Mouse (Mus musculus) heart, embryonic 11.5 days (tissue): ENCODE results near the gene Xrn1. TPM values are rescaled to one million over a fixed set of nuclear protein-coding genes. Genes with fewer than 3 reads are reported as not detected.

Source experiments
- ATAC-seq: fragments of 200-750 bp; cut with Nextera tagmentation; replicated peaks from 2 replicates; pipeline ENCODE4 v1.8.0; 2017; ENCODE audit warnings: moderate library complexity; ENCODE audit not compliant: insufficient number of reproducible peaks, low FRiP score, low TSS enrichment
- H3K27ac ChIP-seq: fragments of 300-500 bp; sonication (generic); 2 replicates; pipeline ENCODE4 v1.5.1; 2014; ENCODE audit warnings: mild to moderate bottlenecking, low read depth, low read length
- H3K27me3 ChIP-seq: fragments of 300-500 bp; sonication (generic); 2 replicates; pipeline ENCODE4 v1.6.1; 2014; ENCODE audit warnings: mild to moderate bottlenecking, low read length, mixed read lengths; ENCODE audit not compliant: control insufficient read depth, insufficient read depth
- H3K36me3 ChIP-seq: fragments of 300-500 bp; sonication (generic); 2 replicates; pipeline ENCODE4 v1.6.1; 2014; ENCODE audit warnings: mild to moderate bottlenecking, low read length, moderate library complexity, mixed read lengths; ENCODE audit not compliant: control insufficient read depth, insufficient read depth
- H3K4me1 ChIP-seq: fragments of 300-500 bp; sonication (generic); 2 replicates; pipeline ENCODE4 v1.6.1; 2014; ENCODE audit warnings: low read length; ENCODE audit not compliant: control insufficient read depth, insufficient read depth
- H3K4me2 ChIP-seq: fragments of 300-500 bp; sonication (generic); 2 replicates; pipeline ENCODE4 v1.6.1; 2014; ENCODE audit warnings: mild to moderate bottlenecking, moderate library complexity
- H3K4me3 ChIP-seq: fragments of 300-500 bp; sonication (generic); 2 replicates; pipeline ENCODE4 v1.5.1; 2014; ENCODE audit warnings: low read depth, low read length
- H3K9ac ChIP-seq: fragments of 300-500 bp; sonication (generic); 2 replicates; pipeline ENCODE4 v1.6.1; 2014; ENCODE audit warnings: mild to moderate bottlenecking, low read depth, low read length, moderate library complexity
- H3K9me3 ChIP-seq: fragments of 300-500 bp; sonication (generic); replicated peaks from 2 replicates; pipeline ENCODE4 v1.6.1; 2016; ENCODE audit warnings: low read length; ENCODE audit not compliant: control insufficient read depth
- WGBS: fragments of 180-500 bp; shearing (Covaris S2); extraction: QIAGEN DNeasy Blood & Tissue Kit; methylation state at CpG from one replicate; pipeline ENCODE4 v1.1.7; 2014; ENCODE audit not compliant: insufficient replicate concordance; 5-methylcytosine and 5-hydroxymethylcytosine counted together
- polyA plus RNA-seq: library from polyadenylated mRNA; unstranded; fragments of >200 nt; fragmentation: Nextera tagmentation; extraction: Ambion mirVana; gene quantifications from 2 replicates; pipeline ENCODE4 v1.2.1, GENCODE M21; 2014

Xrn1 gene
- polyA plus RNA-seq, 1 experiment from 2014 or later = 18.5 TPM

DNA sequence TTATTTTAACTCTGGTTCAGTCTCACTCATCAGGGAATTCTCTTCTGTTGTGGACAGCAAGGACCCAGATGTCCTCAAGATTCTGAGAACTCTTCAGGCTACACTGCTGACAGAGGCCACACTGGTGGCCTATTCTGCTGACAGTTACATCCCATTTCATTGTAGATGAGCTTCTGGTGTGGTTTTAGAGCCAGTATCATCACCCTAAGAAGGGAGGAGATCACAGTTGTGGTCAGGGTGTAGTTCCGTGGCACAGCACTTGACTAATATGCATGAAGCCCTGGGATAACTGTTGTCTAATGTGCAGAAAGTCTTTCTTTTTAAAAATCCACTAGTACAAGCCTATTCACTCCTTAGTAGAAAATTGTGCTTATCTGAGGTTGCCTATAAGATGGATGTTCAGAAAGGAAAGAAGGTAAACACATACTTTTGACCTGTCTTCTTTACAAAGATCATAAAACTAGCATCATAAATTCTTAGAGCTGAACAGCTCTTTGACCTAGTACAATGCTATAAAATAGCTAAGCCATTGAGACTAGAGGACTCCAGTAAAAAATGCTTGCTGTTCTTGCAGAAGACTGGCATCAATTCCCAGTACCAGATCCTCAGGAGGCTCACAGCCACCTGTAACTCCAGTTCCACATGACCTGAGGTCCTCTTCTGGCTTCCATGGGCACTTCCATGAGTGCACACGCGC, 5.3 kb downstream of the Xrn1 start:
- no peaks in the 10 kb centered on the region for H3K36me3 ChIP-seq
- H3K9me3 ChIP-seq = no peaks in the 10 kb centered on the region
- H3K9ac ChIP-seq = no peak overlapping the region
- 83% methylated on average over 3 of the region's 3 CpGs for WGBS
- no peak overlapping the region for H3K4me3 ChIP-seq
- H3K27me3 ChIP-seq = no peaks in the 10 kb centered on the region
- no peak overlapping the region for H3K27ac ChIP-seq
- no peak for ATAC-seq
- no peak overlapping the region for H3K4me2 ChIP-seq
- H3K4me1 ChIP-seq = no peaks in the 10 kb centered on the region

DNA sequence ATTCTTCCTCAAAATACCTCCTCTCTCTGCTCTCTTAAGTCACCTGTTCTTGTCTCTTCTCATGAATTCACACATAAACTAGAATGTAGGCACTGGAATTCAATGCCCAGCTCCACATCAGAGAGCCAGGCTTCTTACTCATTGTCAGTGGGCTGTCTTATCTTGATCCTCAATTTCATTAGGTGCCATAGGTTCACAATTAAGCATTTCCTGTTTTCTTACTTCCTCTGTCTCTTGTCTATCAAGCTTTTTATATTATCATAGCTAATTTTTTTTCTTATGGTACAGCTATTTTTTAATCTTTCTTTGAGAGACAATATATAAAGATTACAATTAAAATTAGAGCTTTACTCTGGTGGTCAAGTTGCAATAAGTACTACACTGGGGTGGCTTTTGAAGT, 6.5 kb downstream of the Xrn1 start:
- H3K27me3 ChIP-seq = no peaks in the 10 kb centered on the region
- no peaks in the 10 kb centered on the region for H3K9me3 ChIP-seq
- ATAC-seq = no peak
- H3K36me3 ChIP-seq = no peaks in the 10 kb centered on the region
- H3K4me2 ChIP-seq = no peak overlapping the region
- no peaks in the 10 kb centered on the region for H3K4me1 ChIP-seq
- no peak overlapping the region for H3K4me3 ChIP-seq
- no peak overlapping the region for H3K9ac ChIP-seq
- H3K27ac ChIP-seq = no peak overlapping the region

GRCm38 (mm10) chr9:95964037-95964436, 9.5 kb downstream of the Xrn1 start:
- Histone ChIP-seq H3K27me3 (no peaks in the 10 kb centered on the region), H3K9me3 (no peaks in the 10 kb centered on the region), H3K4me3 (no peak overlapping the region), H3K36me3 (0 out of 2 replicates have a peak, but pooled peaks cover 3% of the 10 kb centered on the region), H3K4me2 (no peak overlapping the region), H3K27ac (no peak overlapping the region), H3K4me1 (no peaks in the 10 kb centered on the region), H3K9ac (no peak overlapping the region)
- no peak for ATAC-seq
- 93% methylated on average over 13 of the region's 13 CpGs for WGBS

DNA sequence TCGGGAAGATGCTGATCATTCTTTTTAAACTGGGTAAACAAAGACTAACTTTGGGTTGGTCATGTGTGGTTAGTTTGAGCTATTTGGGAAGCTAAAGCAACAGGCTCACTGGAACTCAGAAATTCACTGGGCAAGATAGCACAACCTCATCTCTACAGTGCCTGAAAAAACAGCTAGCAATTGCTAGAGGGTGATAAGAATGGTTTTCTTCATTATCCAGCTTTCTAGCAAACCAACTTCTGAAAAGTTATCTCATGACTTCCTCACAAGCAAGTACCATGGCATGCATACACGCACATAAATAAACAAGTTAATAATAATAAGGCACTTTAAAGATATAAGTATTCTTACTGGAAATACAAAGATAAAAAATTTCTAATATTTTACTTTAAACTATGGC, 23.7 kb downstream of the Xrn1 start:
- no peak overlapping the region for H3K4me2 ChIP-seq
- no peak for ATAC-seq
- no peaks in the 10 kb centered on the region for H3K9me3 ChIP-seq
- no peaks in the 10 kb centered on the region for H3K4me1 ChIP-seq
- no peak overlapping the region for H3K9ac ChIP-seq
- peaks cover 14% of the 10 kb centered on the region; the same call in 1 of the 2 replicates for H3K36me3 ChIP-seq
- 88% methylated on average over 2 of the region's 2 CpGs for WGBS
- H3K4me3 ChIP-seq = no peak overlapping the region
- no peak overlapping the region for H3K27ac ChIP-seq
- H3K27me3 ChIP-seq = no peaks in the 10 kb centered on the region

DNA sequence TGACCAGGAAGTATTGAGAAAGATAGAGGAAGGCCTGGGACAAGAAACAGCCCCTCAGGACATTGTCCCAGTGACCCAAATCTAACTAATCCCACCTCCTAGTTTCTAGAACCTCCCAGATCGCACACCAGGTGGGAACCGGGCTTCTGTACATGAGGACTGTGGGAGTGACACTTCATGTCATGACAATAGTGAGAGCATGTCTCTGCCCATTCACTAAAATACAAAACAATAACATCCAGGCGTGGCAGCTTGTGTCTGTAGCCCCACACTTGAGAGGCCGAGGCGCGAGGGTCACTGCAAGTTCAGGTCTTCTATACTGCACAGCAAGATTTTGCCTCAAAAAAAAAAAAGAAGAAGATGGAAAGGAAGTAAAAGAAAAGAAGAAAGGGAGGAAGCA, 25.3 kb downstream of the Xrn1 start:
- ATAC-seq = no peak
- H3K4me2 ChIP-seq = no peak overlapping the region
- WGBS = 90% methylated on average over 6 of the region's 6 CpGs
- H3K4me3 ChIP-seq = no peak overlapping the region
- peaks cover 11% of the 10 kb centered on the region; the same call in 1 of the 2 replicates for H3K36me3 ChIP-seq
- no peaks in the 10 kb centered on the region for H3K9me3 ChIP-seq
- no peaks in the 10 kb centered on the region for H3K4me1 ChIP-seq
- H3K27ac ChIP-seq = no peak overlapping the region
- H3K27me3 ChIP-seq = no peaks in the 10 kb centered on the region
- no peak overlapping the region for H3K9ac ChIP-seq

- WGBS = 96% methylated on average over 2 of the region's 2 CpGs
- ATAC-seq = no peak
- H3K4me1 ChIP-seq = no peaks in the 10 kb centered on the region
Measured at GRCm38 (mm10) chr9:95992255-95992654, 37.7 kb downstream of the Xrn1 start.

GRCm38 (mm10) chr9:96004455-96004854, 49.9 kb downstream of the Xrn1 start:
- H3K4me2 ChIP-seq = no peak overlapping the region
- H3K9me3 ChIP-seq = no peaks in the 10 kb centered on the region

More at GRCm38 (mm10) chr9:95992255-95992654, 37.7 kb downstream of the Xrn1 start:
- H3K27ac ChIP-seq = no peak overlapping the region
- H3K4me2 ChIP-seq = no peak overlapping the region
- H3K4me3 ChIP-seq = no peak overlapping the region
- peaks cover 28% of the 10 kb centered on the region for H3K36me3 ChIP-seq
- H3K9me3 ChIP-seq = no peaks in the 10 kb centered on the region
- no peaks in the 10 kb centered on the region for H3K27me3 ChIP-seq
- no peak overlapping the region for H3K9ac ChIP-seq

DNA sequence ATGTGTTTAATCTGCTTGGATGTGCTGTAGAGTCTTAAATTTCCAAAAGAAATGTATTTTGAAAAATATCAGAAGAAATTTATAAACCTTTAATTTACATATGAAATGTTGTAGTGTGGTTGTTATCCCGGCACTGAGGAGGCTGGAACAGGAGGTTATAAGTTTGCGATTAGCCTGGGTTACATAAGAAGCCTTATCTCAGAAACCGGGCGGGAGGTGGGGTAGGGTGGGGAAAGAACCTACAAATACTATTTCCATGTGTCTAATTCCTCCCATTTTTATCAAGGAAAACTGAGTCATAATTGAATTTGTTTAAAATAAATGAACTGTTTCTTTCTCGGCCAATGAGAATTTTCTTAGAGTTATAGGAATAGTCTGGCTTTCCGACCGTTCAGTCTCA, 56.1 kb downstream of the Xrn1 start:
- Histone ChIP-seq H3K9me3 (no peaks in the 10 kb centered on the region), H3K9ac (no peak overlapping the region), H3K36me3 (peaks cover 15% of the 10 kb centered on the region), H3K27ac (no peak overlapping the region), H3K4me3 (no peak overlapping the region), H3K27me3 (no peaks in the 10 kb centered on the region), H3K4me1 (no peaks in the 10 kb centered on the region), H3K4me2 (no peak overlapping the region)
- 86% methylated on average over 7 of the region's 7 CpGs for WGBS
- no peak for ATAC-seq

More at GRCm38 (mm10) chr9:96004455-96004854, 49.9 kb downstream of the Xrn1 start:
- ATAC-seq = no peak
- no peak overlapping the region for H3K9ac ChIP-seq
- no peaks in the 10 kb centered on the region for H3K27me3 ChIP-seq
- no peak overlapping the region for H3K4me3 ChIP-seq
- peaks cover 5% of the 10 kb centered on the region for H3K36me3 ChIP-seq
- H3K27ac ChIP-seq = no peak overlapping the region
- 86% methylated on average over 7 of the region's 7 CpGs for WGBS
- no peaks in the 10 kb centered on the region for H3K4me1 ChIP-seq

GRCm38 (mm10) chr9:96023921-96024320, 69.4 kb downstream of the Xrn1 start:
- H3K4me2 ChIP-seq = no peak overlapping the region
- no peak overlapping the region for H3K9ac ChIP-seq
- ATAC-seq = no peak
- H3K27me3 ChIP-seq = no peaks in the 10 kb centered on the region
- 85% methylated on average over 3 of the region's 3 CpGs for WGBS
- H3K36me3 ChIP-seq = peaks cover 25% of the 10 kb centered on the region
- no peaks in the 10 kb centered on the region for H3K4me1 ChIP-seq
- H3K4me3 ChIP-seq = no peak overlapping the region
- no peaks in the 10 kb centered on the region for H3K9me3 ChIP-seq
- H3K27ac ChIP-seq = no peak overlapping the region
